Mouse (Mus musculus) liver, adult 10 weeks (tissue): Measurements from ENCODE around the gene Ice1. TPM values are rescaled to one million over a fixed set of nuclear protein-coding genes. Genes with fewer than 3 reads are reported as not detected.

Experiments
- polyA plus RNA-seq: library from polyadenylated mRNA; stranded (reverse); fragments of 350-450 nt; fragmentation: Illumina TruSeq; extraction: RNeasy Lipid Tissue Mini Kit (QIAGEN cat#74804); gene quantifications from one replicate; pipeline ENCODE4 v1.2.3, GENCODE M21; 2014; ENCODE audit warnings: low read depth, low replicate concordance

The Ice1 gene
- 9.4 TPM for polyA plus RNA-seq

GRCm38 (mm10) chr13:70637282-70637661 is at the start of gene Ice1:
Ice1 (minus strand) TSS chr13:70637634.

Other genes starting within 250 kb of the Ice1 start
- not detected for gene Adamts16, start 204.2 kb upstream of the Ice1 start, polyA plus RNA-seq